Mouse (Mus musculus) megakaryocyte, embryonic 14.5 days (primary cell): ENCODE results near the gene Vwa5b1. TPM values are rescaled to one million over a fixed set of nuclear protein-coding genes. Genes with fewer than 3 reads are reported as not detected.

Experiments
- H3K27me3 ChIP-seq: replicated peaks from 2 replicates; pipeline ENCODE3; 2012; ENCODE audit warnings: inconsistent platforms
- H3K36me3 ChIP-seq: replicated peaks from 2 replicates; pipeline ENCODE3; 2012; ENCODE audit warnings: low read length, inconsistent platforms, mixed read lengths
- H3K4me1 ChIP-seq: 2 replicates; pipeline ENCODE4 v1.6.1; 2012; ENCODE audit warnings: inconsistent platforms
- H3K4me3 ChIP-seq: replicated peaks from 2 replicates; pipeline ENCODE3; 2012; ENCODE audit warnings: moderate library complexity, mild to moderate bottlenecking, inconsistent platforms
- H3K9me3 ChIP-seq: 2 replicates; pipeline ENCODE4 v1.6.1; 2012; ENCODE audit warnings: inconsistent platforms
- FLI1 ChIP-seq: IDR thresholded peaks from 2 replicates; pipeline ENCODE4 v1.6.1; 2012; ENCODE audit warnings: low read length, inconsistent platforms, mixed read lengths
- GATA1 ChIP-seq: IDR thresholded peaks from 3 replicates; pipeline ENCODE4 v1.6.1; 2012; ENCODE audit warnings: mixed read lengths, low read length, inconsistent platforms, borderline replicate concordance
- polyA plus RNA-seq: library from polyadenylated mRNA; stranded (reverse); fragments of >175 nt; gene quantifications from 2 replicates; pipeline ENCODE4 v1.2.3, GENCODE M21; 2012; ENCODE audit warnings: low replicate concordance; ENCODE audit not compliant: insufficient read depth

The Vwa5b1 gene
- polyA plus RNA-seq, 1 experiment, result not detected

GRCm38 (mm10) chr4:138553516-138553933 is 82.2 kb downstream of the Vwa5b1 start:
- Histone ChIP-seq H3K27me3 (peaks cover 64% of the 10 kb centered on the region), H3K4me3 (no peak overlapping the region), H3K4me1 (peaks cover 4% of the 10 kb centered on the region; the same call in 1 of the 2 replicates), H3K36me3 (no peaks in the 10 kb centered on the region), H3K9me3 (no peaks in the 10 kb centered on the region)
- no peak for TF ChIP-seq GATA1
- no peak for TF ChIP-seq FLI1

GRCm38 (mm10) chr4:138553116-138553515 is 82.6 kb downstream of the Vwa5b1 start:
- TF ChIP-seq FLI1 (no peak), GATA1 (no peak)
- Histone ChIP-seq H3K9me3 (no peaks in the 10 kb centered on the region), H3K27me3 (peaks cover 64% of the 10 kb centered on the region), H3K4me1 (peaks cover 4% of the 10 kb centered on the region; the same call in 1 of the 2 replicates), H3K4me3 (no peak overlapping the region), H3K36me3 (no peaks in the 10 kb centered on the region)

- TF ChIP-seq GATA1 (no peak), FLI1 (no peak)
- Histone ChIP-seq H3K36me3 (no peaks in the 10 kb centered on the region), H3K9me3 (no peaks in the 10 kb centered on the region)
Observed at GRCm38 (mm10) chr4:138551601-138552000, 84.1 kb downstream of the Vwa5b1 start.

GRCm38 (mm10) chr4:138550557-138550956 is 85.1 kb downstream of the Vwa5b1 start:
- no peak for TF ChIP-seq FLI1
- TF ChIP-seq GATA1, result no peak
- Histone ChIP-seq H3K9me3 (no peaks in the 10 kb centered on the region), H3K4me3 (no peak overlapping the region), H3K4me1 (peaks cover 3% of the 10 kb centered on the region; the same call in 1 of the 2 replicates), H3K27me3 (peaks cover 50% of the 10 kb centered on the region), H3K36me3 (no peaks in the 10 kb centered on the region)

More at GRCm38 (mm10) chr4:138551601-138552000, 84.1 kb downstream of the Vwa5b1 start:
- H3K4me3 ChIP-seq, result no peak overlapping the region
- H3K4me1 ChIP-seq, result peaks cover 4% of the 10 kb centered on the region; the same call in 1 of the 2 replicates
- peaks cover 56% of the 10 kb centered on the region for H3K27me3 ChIP-seq

GRCm38 (mm10) chr4:138548960-138549359 is 86.7 kb downstream of the Vwa5b1 start:
- H3K36me3 ChIP-seq, result no peaks in the 10 kb centered on the region
- no peaks in the 10 kb centered on the region for H3K9me3 ChIP-seq
- H3K4me3 ChIP-seq, result no peak overlapping the region
- TF ChIP-seq FLI1 (no peak), GATA1 (no peak)
- peaks cover 43% of the 10 kb centered on the region for H3K27me3 ChIP-seq
- no peaks in the 10 kb centered on the region for H3K4me1 ChIP-seq

- Histone ChIP-seq H3K36me3 (no peaks in the 10 kb centered on the region), H3K27me3 (peaks cover 37% of the 10 kb centered on the region), H3K9me3 (no peaks in the 10 kb centered on the region), H3K4me3 (no peak overlapping the region), H3K4me1 (no peaks in the 10 kb centered on the region)
- TF ChIP-seq FLI1 (no peak), GATA1 (no peak)
Observed at GRCm38 (mm10) chr4:138548124-138548561, 87.5 kb downstream of the Vwa5b1 start.

- Histone ChIP-seq H3K9me3 (no peaks in the 10 kb centered on the region), H3K4me1 (no peaks in the 10 kb centered on the region), H3K36me3 (no peaks in the 10 kb centered on the region), H3K4me3 (no peak overlapping the region), H3K27me3 (peaks cover 36% of the 10 kb centered on the region)
- TF ChIP-seq FLI1 (no peak), GATA1 (no peak)
Observed at GRCm38 (mm10) chr4:138547556-138547955, 88.1 kb downstream of the Vwa5b1 start.

GRCm38 (mm10) chr4:138547041-138547440 is 88.6 kb downstream of the Vwa5b1 start:
- TF ChIP-seq FLI1, result no peak
- TF ChIP-seq GATA1, result no peak
- H3K4me3 ChIP-seq, result no peak overlapping the region
- no peaks in the 10 kb centered on the region for H3K9me3 ChIP-seq
- H3K27me3 ChIP-seq, result peaks cover 34% of the 10 kb centered on the region
- no peaks in the 10 kb centered on the region for H3K4me1 ChIP-seq
- H3K36me3 ChIP-seq, result no peaks in the 10 kb centered on the region

- no peaks in the 10 kb centered on the region for H3K4me1 ChIP-seq
- no peaks in the 10 kb centered on the region for H3K36me3 ChIP-seq
- H3K9me3 ChIP-seq, result peaks cover under 1% of the 10 kb centered on the region; the same call in 1 of the 2 replicates
- H3K27me3 ChIP-seq, result peaks cover 34% of the 10 kb centered on the region
- H3K4me3 ChIP-seq, result no peak overlapping the region
- no peak for TF ChIP-seq GATA1
- TF ChIP-seq FLI1, result no peak
Observed at GRCm38 (mm10) chr4:138546241-138546640, 89.4 kb downstream of the Vwa5b1 start.

GRCm38 (mm10) chr4:138543177-138543576 is 92.5 kb downstream of the Vwa5b1 start:
- Histone ChIP-seq H3K27me3 (peaks cover 41% of the 10 kb centered on the region), H3K36me3 (no peaks in the 10 kb centered on the region), H3K9me3 (peaks cover 12% of the 10 kb centered on the region), H3K4me3 (no peak overlapping the region), H3K4me1 (no peaks in the 10 kb centered on the region)
- TF ChIP-seq FLI1, result no peak
- no peak for TF ChIP-seq GATA1

- Histone ChIP-seq H3K4me1 (no peaks in the 10 kb centered on the region), H3K36me3 (no peaks in the 10 kb centered on the region), H3K27me3 (peaks cover 36% of the 10 kb centered on the region), H3K4me3 (no peak overlapping the region), H3K9me3 (peaks cover 31% of the 10 kb centered on the region)
- no peak for TF ChIP-seq FLI1
- no peak for TF ChIP-seq GATA1
Observed at GRCm38 (mm10) chr4:138538084-138538449, 97.6 kb downstream of the Vwa5b1 start.
